Mouse (Mus musculus) midbrain, embryonic 10.5 days (tissue): ENCODE results near the gene Fam184a. TPM values are rescaled to one million over a fixed set of nuclear protein-coding genes. Genes with fewer than 3 reads are reported as not detected.

Source experiments
- DNase-seq: peaks from one replicate; pipeline ENCODE4 v3.0.0-alpha.2; 2017; ENCODE audit warnings: low spot score
- H3K27ac ChIP-seq: fragments of 300-500 bp; sonication (generic); replicated peaks from 2 replicates; pipeline ENCODE4 v1.5.1; 2016; ENCODE audit warnings: mild to moderate bottlenecking
- H3K27me3 ChIP-seq: fragments of 300-500 bp; sonication (generic); 2 replicates; pipeline ENCODE4 v1.6.1; 2016; ENCODE audit warnings: low read depth, mild to moderate bottlenecking; ENCODE audit not compliant: poor library complexity, severe bottlenecking
- H3K36me3 ChIP-seq: fragments of 300-500 bp; sonication (generic); 2 replicates; pipeline ENCODE4 v1.6.1; 2016; ENCODE audit warnings: mild to moderate bottlenecking, moderate library complexity
- H3K4me1 ChIP-seq: fragments of 300-500 bp; sonication (generic); 2 replicates; pipeline ENCODE4 v1.6.1; 2016
- H3K4me3 ChIP-seq: fragments of 300-500 bp; sonication (generic); 2 replicates; pipeline ENCODE4 v1.5.1; 2016; ENCODE audit warnings: mild to moderate bottlenecking, moderate library complexity
- H3K9me3 ChIP-seq: fragments of 300-500 bp; sonication (generic); replicated peaks from 2 replicates; pipeline ENCODE4 v1.6.1; 2016; ENCODE audit warnings: mild to moderate bottlenecking
- WGBS: fragments of 180-500 bp; shearing (Covaris S2); methylation state at CpG from one replicate; pipeline ENCODE4 v1.1.7; 2016; 5-methylcytosine and 5-hydroxymethylcytosine counted together
- polyA plus RNA-seq: library from polyadenylated mRNA; unstranded; fragments of >200 nt; fragmentation: Nextera tagmentation; extraction: Ambion mirVana; gene quantifications from 2 replicates; pipeline ENCODE4 v1.2.1, GENCODE M21; 2016

Fam184a gene
- polyA plus RNA-seq, 1 experiment from 2014 or later: 4.3 TPM

DNA sequence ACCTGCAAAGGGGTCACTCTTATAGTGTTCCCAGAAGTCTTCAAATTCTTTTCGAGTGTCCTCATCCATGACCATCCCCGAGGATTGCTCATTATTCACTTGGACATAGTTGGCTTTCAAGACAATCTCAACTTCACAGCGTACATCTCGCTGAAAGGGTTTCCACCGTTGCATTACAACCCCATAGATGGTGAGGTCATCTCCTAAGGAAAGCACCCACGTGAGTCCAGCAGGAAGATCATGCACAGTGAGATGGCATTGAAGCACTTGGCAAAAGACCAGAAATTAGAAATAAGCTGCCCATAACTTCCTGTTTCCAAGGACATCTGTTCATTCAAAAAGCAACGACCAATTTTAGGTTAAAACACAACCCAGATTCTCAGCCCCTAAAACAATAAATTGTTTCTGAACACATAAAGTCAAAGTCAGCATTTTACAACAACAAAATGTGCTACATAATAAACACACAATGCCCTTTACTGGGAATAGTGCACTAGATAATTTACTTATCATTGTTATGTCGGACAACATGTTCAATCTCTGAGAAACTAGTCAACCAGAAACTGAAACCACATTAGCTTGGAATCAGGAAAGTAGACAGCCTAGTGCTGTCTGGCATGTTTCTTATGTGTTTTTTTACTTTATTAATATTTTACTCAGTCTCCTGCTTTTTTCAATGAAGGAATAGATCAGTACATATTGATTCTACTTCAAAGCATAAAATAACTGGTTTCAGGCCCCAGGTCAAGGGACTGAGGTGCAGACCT, 134.9 kb downstream of the Fam184a start:
- WGBS: 90% methylated on average over 8 of the region's 8 CpGs
- Histone ChIP-seq H3K4me1 (no peaks in the 10 kb centered on the region), H3K27me3 (no peaks in the 10 kb centered on the region), H3K27ac (no peak overlapping the region), H3K36me3 (peaks cover 91% of the 10 kb centered on the region), H3K9me3 (no peaks in the 10 kb centered on the region), H3K4me3 (no peak overlapping the region)
- DNase-seq: no peak

DNA sequence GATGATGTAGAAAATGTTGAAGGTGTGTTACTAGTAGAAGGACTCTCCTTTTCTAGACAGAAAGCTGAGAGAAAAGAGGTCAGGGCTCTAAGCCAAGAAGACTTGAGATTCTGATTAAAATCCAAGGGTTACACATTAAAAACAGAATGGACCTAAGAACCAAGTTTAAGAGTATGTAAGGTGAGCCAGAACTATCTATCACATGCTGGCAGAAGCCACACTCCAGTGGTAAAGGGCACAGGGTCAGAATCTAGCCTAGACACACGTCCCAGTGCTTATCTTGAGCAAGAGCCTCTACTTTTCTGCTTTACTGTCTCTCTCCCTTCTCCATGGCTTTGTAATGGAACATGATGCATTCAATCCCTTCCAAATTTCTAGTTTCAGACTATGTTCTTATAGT, 137.0 kb downstream of the Fam184a start:
- WGBS: 91% methylated on average over 1 of the region's 1 CpGs
- no peak overlapping the region for H3K4me3 ChIP-seq
- H3K27ac ChIP-seq: no peak overlapping the region
- no peaks in the 10 kb centered on the region for H3K9me3 ChIP-seq
- no peak for DNase-seq
- peaks cover 90% of the 10 kb centered on the region for H3K36me3 ChIP-seq
- no peaks in the 10 kb centered on the region for H3K4me1 ChIP-seq
- H3K27me3 ChIP-seq: no peaks in the 10 kb centered on the region

DNA sequence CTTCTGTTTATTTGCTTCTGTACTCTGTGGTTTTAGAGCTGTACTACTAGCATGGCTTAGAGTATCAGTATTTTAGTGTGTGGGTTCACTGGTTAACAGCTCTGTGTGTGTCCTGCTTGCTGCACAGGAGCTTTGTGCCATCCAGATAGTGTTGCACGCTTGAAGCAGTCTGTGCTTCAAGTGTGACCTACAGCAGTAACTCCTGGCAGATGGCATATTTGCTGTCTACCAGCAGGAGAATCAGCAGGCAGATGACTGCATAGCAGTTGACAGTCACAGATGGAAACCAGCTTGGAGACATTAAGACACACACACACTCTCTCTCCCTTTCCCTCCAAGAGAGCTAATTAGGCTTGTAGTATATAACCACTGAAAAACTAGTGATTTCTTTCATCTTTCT, 138.8 kb downstream of the Fam184a start:
- WGBS: 93% methylated on average over 1 of the region's 1 CpGs
- no peaks in the 10 kb centered on the region for H3K27me3 ChIP-seq
- H3K4me1 ChIP-seq: no peaks in the 10 kb centered on the region
- no peak for DNase-seq
- H3K36me3 ChIP-seq: peaks cover 98% of the 10 kb centered on the region
- no peak overlapping the region for H3K4me3 ChIP-seq
- H3K9me3 ChIP-seq: no peaks in the 10 kb centered on the region
- no peak overlapping the region for H3K27ac ChIP-seq

DNA sequence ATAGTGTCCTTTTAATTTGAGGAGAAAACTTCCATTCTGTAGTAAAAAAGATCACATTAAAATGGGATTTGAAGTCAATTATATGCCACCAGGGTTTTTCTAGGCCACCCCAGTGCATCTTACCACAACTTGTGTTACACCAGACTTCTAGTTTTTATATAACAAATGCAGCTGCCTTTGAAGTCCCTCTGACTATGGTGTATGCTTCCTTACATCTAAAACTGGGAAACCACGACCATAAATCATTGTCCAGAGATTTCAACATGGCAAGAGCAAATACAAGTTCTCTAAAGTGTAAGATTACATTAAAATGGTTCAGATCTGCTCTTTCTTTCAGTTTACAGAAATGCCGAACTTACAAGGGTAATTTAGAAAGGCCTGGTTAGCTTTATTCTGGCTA, 142.6 kb downstream of the Fam184a start:
- DNase-seq: no peak
- Histone ChIP-seq H3K36me3 (peaks cover 98% of the 10 kb centered on the region), H3K4me3 (no peak overlapping the region), H3K9me3 (no peaks in the 10 kb centered on the region), H3K4me1 (no peaks in the 10 kb centered on the region), H3K27me3 (no peaks in the 10 kb centered on the region), H3K27ac (no peak overlapping the region)
- 91% methylated on average over 2 of the region's 2 CpGs for WGBS

DNA sequence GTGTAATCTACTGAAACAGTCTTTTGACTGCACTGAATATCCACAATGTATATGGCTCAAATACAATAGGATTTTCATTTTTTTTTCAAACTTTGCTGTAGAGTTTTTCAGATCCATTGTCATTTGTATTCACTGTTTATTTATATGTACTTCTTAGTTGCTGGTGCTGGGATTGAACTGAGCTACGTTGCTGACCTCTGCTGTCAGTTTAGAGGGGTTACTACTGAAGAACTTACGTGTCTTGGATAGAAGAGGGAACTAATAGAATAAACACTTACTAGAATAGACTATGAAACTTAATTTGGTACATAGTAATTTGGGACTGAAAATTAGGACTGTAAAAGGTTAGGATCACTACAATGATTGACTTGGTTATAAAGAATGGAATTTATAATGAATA, 145.6 kb downstream of the Fam184a start:
- no peaks in the 10 kb centered on the region for H3K9me3 ChIP-seq
- peaks cover 7% of the 10 kb centered on the region for H3K4me1 ChIP-seq
- no peak overlapping the region for H3K27ac ChIP-seq
- no peaks in the 10 kb centered on the region for H3K27me3 ChIP-seq
- 83% methylated on average over 2 of the region's 2 CpGs for WGBS
- DNase-seq: no peak
- peaks cover 99% of the 10 kb centered on the region for H3K36me3 ChIP-seq
- no peak overlapping the region for H3K4me3 ChIP-seq

DNA sequence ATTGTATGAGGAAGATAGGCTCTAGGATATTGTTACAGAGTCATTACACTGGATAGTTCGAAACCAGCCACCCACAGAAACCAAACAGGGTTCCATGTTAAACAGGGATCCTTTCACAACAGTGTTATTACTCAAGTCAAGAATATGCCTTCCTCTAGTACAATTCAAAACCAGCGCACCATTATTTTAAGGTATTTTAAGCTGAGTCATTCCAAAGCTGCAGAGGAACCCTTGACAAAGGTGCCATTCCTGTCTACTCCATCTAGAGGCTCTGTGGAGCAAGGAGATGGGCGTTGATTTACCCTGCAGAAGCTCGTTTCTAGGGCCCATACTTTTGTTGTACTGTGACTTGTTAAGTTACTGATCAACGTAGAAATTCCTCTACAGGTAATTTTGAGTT, 152.1 kb downstream of the Fam184a start:
- H3K9me3 ChIP-seq: no peaks in the 10 kb centered on the region
- H3K27me3 ChIP-seq: no peaks in the 10 kb centered on the region
- H3K36me3 ChIP-seq: peaks cover 43% of the 10 kb centered on the region
- H3K27ac ChIP-seq: no peak overlapping the region
- peaks cover 34% of the 10 kb centered on the region for H3K4me1 ChIP-seq
- 56% methylated on average over 5 of the region's 5 CpGs for WGBS
- H3K4me3 ChIP-seq: peak overlapping the region; percentile 95
- DNase-seq: no peak

DNA sequence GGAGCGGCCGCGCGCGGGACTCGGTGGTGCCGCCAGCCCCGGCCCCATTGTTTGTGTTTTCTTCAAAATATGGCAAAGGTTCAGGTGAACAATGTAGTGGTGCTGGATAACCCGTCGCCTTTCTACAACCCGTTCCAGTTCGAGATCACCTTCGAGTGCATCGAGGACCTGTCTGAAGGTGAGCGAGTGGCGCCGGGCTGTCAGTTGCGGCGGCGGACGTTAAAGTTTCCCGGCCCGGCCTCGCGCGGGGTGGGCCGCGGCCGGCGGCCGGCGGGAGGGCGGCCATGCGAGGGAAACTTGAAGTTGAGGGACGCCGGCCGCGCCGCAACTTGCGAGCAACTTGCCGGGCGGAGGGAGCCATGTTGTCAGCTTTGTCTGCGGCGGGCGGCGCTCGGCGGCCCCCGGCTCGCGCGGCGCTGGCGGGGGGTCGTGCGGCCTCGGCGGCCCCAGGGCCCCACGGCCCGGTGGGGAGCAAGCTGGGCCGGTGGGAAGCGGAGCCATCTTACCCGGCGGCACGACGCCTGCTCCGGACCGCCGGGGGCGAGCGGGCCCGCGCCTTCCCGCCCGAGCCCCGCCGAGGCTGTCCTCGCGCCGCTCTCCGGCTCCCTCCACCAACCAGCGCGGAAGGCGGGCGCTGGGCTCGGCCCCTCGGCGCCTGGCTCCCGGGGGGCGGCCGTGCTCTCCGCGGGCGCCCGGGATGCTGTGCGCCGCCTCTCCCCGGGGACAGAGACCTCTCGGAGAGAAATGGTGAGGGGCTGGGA, 153.6 kb downstream of the Fam184a start:
- Histone ChIP-seq H3K4me1 (peaks cover 34% of the 10 kb centered on the region), H3K4me3 (peak overlapping the region; percentile 95), H3K36me3 (peaks cover 28% of the 10 kb centered on the region), H3K9me3 (no peaks in the 10 kb centered on the region), H3K27ac (peak overlapping the region; percentile 98), H3K27me3 (no peaks in the 10 kb centered on the region)
- DNase-seq: peak; percentile 69
- under 1% methylated on average over 98 of the region's 99 CpGs for WGBS

DNA sequence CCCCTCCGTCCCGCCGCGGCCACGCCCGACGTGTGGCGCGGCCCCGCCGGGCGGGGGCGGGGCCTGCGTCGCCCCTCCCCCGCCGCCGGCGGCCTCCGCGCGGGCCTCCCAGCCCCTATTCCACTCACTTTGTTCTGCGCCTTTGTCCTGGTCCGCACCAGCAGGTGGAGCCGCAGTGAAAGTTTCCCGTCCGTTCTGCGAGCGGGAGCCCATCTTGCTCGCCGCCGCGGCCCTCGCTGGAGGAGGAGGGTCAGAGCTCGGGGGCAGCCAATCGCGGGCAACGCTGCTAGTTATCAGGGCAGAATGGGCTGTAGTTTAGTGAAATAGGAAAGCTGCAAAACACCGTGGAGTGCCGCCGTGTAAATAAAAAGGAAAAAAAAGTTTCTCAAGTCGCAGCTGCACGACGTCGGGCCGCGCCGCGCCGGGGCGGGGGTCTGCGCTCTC, 154.2 kb downstream of the Fam184a start, which contains the start of gene Asf1a:
Gene Asf1a (plus strand): TSS at position 81 of the 444 bp plus-strand sequence.
- under 1% methylated on average over 51 of the region's 52 CpGs for WGBS
- Histone ChIP-seq H3K36me3 (peaks cover 22% of the 10 kb centered on the region), H3K27ac (peak within 1 kb of the TSS; percentile 98), H3K27me3 (no peaks in the 10 kb centered on the region), H3K4me3 (peak within 1 kb of the TSS; percentile 95), H3K9me3 (no peaks in the 10 kb centered on the region), H3K4me1 (peaks cover 34% of the 10 kb centered on the region)
- peak; percentile 97 for DNase-seq

DNA sequence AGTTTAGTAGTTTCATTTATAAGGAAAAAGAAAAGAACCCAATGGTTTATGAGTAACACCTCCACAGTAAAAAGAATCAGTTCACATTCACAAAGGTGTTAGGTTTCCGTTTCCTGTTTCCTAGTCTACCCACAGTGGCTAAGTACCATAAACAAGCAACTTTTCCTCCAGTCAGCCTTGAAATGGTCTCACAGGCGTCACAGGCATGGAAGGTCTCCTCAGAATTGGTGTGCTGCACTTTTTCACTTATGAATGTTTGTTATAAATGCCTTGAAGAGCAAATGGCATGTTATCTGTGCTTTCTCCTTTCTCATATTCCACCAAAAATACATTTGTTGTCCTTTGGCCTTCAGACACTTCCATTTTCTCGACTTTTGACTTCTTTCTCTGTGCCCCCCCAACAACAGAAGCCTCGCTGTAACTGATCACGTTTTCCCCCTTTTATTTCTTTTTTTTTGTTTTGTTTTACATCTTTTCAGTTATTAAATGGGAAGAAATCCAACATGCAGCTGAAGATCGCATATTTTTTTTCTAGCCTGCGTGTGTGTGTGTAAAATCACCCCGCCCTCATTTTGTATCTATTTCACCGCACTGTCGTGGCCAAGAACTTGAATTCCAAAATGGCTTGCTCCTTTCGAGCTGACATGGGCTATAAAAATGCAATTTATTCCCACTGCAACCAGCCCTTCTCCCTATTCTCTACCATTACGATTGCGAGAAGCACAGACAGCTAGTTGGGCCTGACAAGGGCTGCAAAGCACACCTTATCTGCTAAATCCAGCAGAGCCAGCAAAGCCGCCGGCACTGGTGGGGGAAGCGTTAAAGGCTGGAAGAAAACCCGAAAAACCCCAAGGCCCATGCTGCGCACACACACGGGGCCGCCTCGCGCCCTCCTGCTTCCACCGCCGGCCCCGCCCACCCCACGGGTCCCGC, 154.9 kb downstream of the Fam184a start:
- peaks cover 31% of the 10 kb centered on the region for H3K4me1 ChIP-seq
- no peak for DNase-seq
- H3K36me3 ChIP-seq: peaks cover 15% of the 10 kb centered on the region
- no peaks in the 10 kb centered on the region for H3K9me3 ChIP-seq
- no peaks in the 10 kb centered on the region for H3K27me3 ChIP-seq
- H3K27ac ChIP-seq: peak overlapping the region; percentile 98
- peak overlapping the region; percentile 95 for H3K4me3 ChIP-seq
- 13% methylated on average over 24 of the region's 27 CpGs for WGBS

DNA sequence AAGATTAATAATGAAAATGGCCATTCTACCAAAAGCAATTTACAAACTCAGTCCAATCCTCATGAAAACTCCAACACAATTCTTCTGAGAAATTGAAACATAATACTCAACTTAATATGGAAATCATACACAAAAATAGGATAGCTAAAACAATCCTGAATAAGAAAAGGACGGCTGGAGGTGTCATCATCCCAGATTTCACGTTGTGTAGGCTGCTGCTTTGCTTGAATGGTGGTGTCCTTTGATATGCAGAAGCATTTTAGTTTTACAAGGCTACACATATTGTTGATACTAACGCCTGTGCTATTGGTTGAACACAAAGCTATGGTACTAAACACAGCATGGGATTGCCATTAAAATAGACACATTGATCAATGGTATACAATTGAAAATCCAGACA, 165.1 kb downstream of the Fam184a start:
- Histone ChIP-seq H3K27ac (no peak overlapping the region), H3K27me3 (no peaks in the 10 kb centered on the region), H3K4me1 (peaks cover 6% of the 10 kb centered on the region), H3K4me3 (no peak overlapping the region), H3K36me3 (peaks cover 7% of the 10 kb centered on the region; the same call in 1 of the 2 replicates), H3K9me3 (no peaks in the 10 kb centered on the region)
- no peak for DNase-seq
- 60% methylated on average over 3 of the region's 3 CpGs for WGBS
